ENCODE assay signal across 10 mouse cellular contexts in the genomic region with DNA sequence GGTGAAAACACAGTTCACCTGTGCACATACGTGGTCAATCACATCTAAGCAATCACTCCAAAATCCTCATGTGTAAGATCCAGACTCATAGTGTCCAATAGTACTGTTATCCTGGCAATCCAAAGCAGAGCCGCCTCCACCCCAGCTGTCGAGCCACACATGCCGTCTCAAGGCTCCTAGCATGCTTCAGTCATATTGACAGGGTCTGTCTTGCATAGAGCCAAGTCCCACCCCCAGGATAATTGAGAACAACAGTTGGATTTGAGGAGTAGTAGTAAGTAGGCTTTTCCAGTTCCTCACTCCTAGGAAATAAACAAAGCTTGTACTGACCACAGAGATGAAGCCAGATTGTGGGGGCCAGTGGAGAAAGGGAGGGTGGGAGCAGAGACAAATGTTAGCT. TPM values are rescaled to one million over a fixed set of nuclear protein-coding genes. Genes with fewer than 3 reads are reported as not detected.
DNase-seq lines count a peak whose midpoint lies in the region; ATAC-seq lines count a peak whose summit lies in the region.
"Had no signal": no experiment of that assay in that cellular context is flagged by ENCODE, and none has a peak within 500 bp of the region (broad histone marks: within the 10 kb centered on the region; RNA-seq: fewer than 3 reads in every experiment).

No protein-coding gene starts in this region.

- H3K36me3 ChIP-seq in embryonic facial prominence, embryonic 10.5 days (replicated peaks), result peaks cover 26% of the 10 kb centered on the region
- H3K36me3 ChIP-seq in hindbrain, embryonic 13.5 days, result peaks cover 3% of the 10 kb centered on the region; the same call in 1 of the 2 replicates
- peaks cover 18% of the 10 kb centered on the region for H3K36me3 ChIP-seq in limb, embryonic 15.5 days
- H3K36me3 ChIP-seq: neural tube, embryonic 13.5 days had no signal

- H3K9me3 ChIP-seq in embryonic facial prominence, embryonic 10.5 days, result no peaks in the 10 kb centered on the region
- no peaks in the 10 kb centered on the region for H3K9me3 ChIP-seq in hindbrain, embryonic 13.5 days
- H3K9me3 ChIP-seq in limb, embryonic 15.5 days, result no peaks in the 10 kb centered on the region
- H3K9me3 ChIP-seq: neural tube, embryonic 13.5 days had no signal

- H3K4me1 ChIP-seq in embryonic facial prominence, embryonic 10.5 days, result peaks cover 62% of the 10 kb centered on the region
- H3K4me1 ChIP-seq in hindbrain, embryonic 13.5 days (replicated peaks), result peaks cover 64% of the 10 kb centered on the region
- H3K4me1 ChIP-seq in limb, embryonic 15.5 days, result peaks cover 57% of the 10 kb centered on the region

- H3K27ac ChIP-seq in embryonic facial prominence, embryonic 10.5 days (replicated peaks), result peak overlapping the region; percentile 82
- H3K27ac ChIP-seq in hindbrain, embryonic 13.5 days, result peak overlapping the region; percentile 73
- peak overlapping the region; percentile 35 for H3K27ac ChIP-seq in limb, embryonic 15.5 days

- H3K4me3 ChIP-seq in embryonic facial prominence, embryonic 10.5 days, result no peak overlapping the region
- no peak overlapping the region for H3K4me3 ChIP-seq in hindbrain, embryonic 13.5 days
- H3K4me3 ChIP-seq in limb, embryonic 15.5 days, result no peak overlapping the region
- H3K4me3 ChIP-seq: neural tube, embryonic 13.5 days had no signal

- no peak overlapping the region for H3K9ac ChIP-seq in hindbrain, embryonic 13.5 days
- H3K9ac ChIP-seq in limb, embryonic 15.5 days, result no peak overlapping the region
- H3K9ac ChIP-seq: neural tube, embryonic 13.5 days had no signal

- intact Hi-C loops in left cerebral cortex, postnatal 36 days (cut with DNase I), result no loop called here

- no peak overlapping the region for H3K4me2 ChIP-seq in hindbrain, embryonic 13.5 days
- no peak overlapping the region for H3K4me2 ChIP-seq in limb, embryonic 15.5 days
- H3K4me2 ChIP-seq: neural tube, embryonic 13.5 days had no signal

- peak; percentile 51 for DNase-seq in left cerebral cortex, adult 18-20 months (ENCODE audit: low spot score in 2 of 2)
- DNase-seq in left cerebral cortex, postnatal 36 days (ENCODE audit: low spot score in 2 of 2), result no peak
- DNase-seq in embryonic facial prominence, embryonic 10.5 days (ENCODE audit: low spot score), result no peak
- no peak for DNase-seq in MN1 (ENCODE audit: low spot score)
- DNase-seq in urinary bladder, adult 18-20 months (ENCODE audit: low spot score in 2 of 2), result no peak
- DNase-seq in cerebellum, adult 9-11 months, result no peak
- DNase-seq: kidney, adult 18-20 months had no signal

- no peaks in the 10 kb centered on the region; the same call in 1 of the 2 replicates for H3K27me3 ChIP-seq in embryonic facial prominence, embryonic 10.5 days (replicated peaks; ENCODE audit: low read depth, poor library complexity, severe bottlenecking)
- H3K27me3 ChIP-seq in hindbrain, embryonic 13.5 days, result no peaks in the 10 kb centered on the region
- H3K27me3 ChIP-seq in limb, embryonic 15.5 days, result no peaks in the 10 kb centered on the region
- H3K27me3 ChIP-seq: neural tube, embryonic 13.5 days had no signal

- no peak for ATAC-seq in hindbrain, embryonic 13.5 days (ENCODE audit: low FRiP score)
- ATAC-seq in limb, embryonic 15.5 days (ENCODE audit: insufficient number of reproducible peaks, low FRiP score, low TSS enrichment, low read depth), result no peak

- WGBS in embryonic facial prominence, embryonic 10.5 days, result 48% methylated on average over 4 of the region's 4 CpGs
- WGBS in hindbrain, embryonic 13.5 days, result 64% methylated on average over 4 of the region's 4 CpGs
- 36% methylated on average over 4 of the region's 4 CpGs for WGBS in limb, embryonic 15.5 days

RNA-seq across cellular contexts. Expression of gene Dmap1, which starts 24.4 kb away (rescaled TPM):
- 10 to 100 TPM; 38.8 to 39.6 TPM for total RNA-seq in left cerebral cortex, adult 18-20 months (2021)
- total RNA-seq in left cerebral cortex, postnatal 36 days (2021), result 10 to 100 TPM; 37.9 to 41.1 TPM
- polyA plus RNA-seq in embryonic facial prominence, embryonic 10.5 days (2016; fragmentation: Nextera tagmentation; extraction: Ambion mirVana), result 78.4 and 80.0 TPM in 2 replicates
- 74.9 and 76.6 TPM in 2 replicates for polyA plus RNA-seq in hindbrain, embryonic 13.5 days (2015; fragmentation: Nextera tagmentation; extraction: Ambion mirVana)
- 51.8 and 58.0 TPM in 2 replicates for polyA plus RNA-seq in limb, embryonic 15.5 days (2015; fragmentation: Nextera tagmentation; extraction: Ambion mirVana)

Comparison
In these comparisons a context has a peak if more than half of its experiments do, and no peak if none do; other contexts are left out.
1. DNase-seq: peak in left cerebral cortex, adult 18-20 months (2 of 2); none in left cerebral cortex, postnatal 36 days (0 of 2), embryonic facial prominence, embryonic 10.5 days (single experiment), MN1 (single experiment), urinary bladder, adult 18-20 months (0 of 2) and cerebellum, adult 9-11 months (single experiment).
2. Peak in every context shown above with its lines, with median percentiles within 50 percentile points of each other: H3K27ac ChIP-seq.